Mouse (Mus musculus) cortical plate, adult 2 months (tissue): Measurements from ENCODE around the gene Fgfr2.

Experiments
- CTCF ChIP-seq: fragments of 200-500 bp; IDR thresholded peaks from 2 replicates; pipeline ENCODE4 v1.5.1; 2011; ENCODE audit warnings: mild to moderate bottlenecking, control low read depth, low read length; ENCODE audit not compliant: insufficient read depth; ENCODE audit errors: extremely low read depth
- POLR2A ChIP-seq: fragments of 200-500 bp; IDR thresholded peaks from 2 replicates; pipeline ENCODE4 v1.6.1; 2011; ENCODE audit warnings: mild to moderate bottlenecking, low read length, control low read depth; ENCODE audit not compliant: insufficient read depth; ENCODE audit errors: extremely low read depth

- no peak for TF ChIP-seq POLR2A
- no peak for TF ChIP-seq CTCF
Measured at GRCm38 (mm10) chr7:133029004-133029403, 94.1 kb downstream of the Fgfr2 start.
